Mouse (Mus musculus) liver, embryonic 14.5 days (tissue): ENCODE data around the gene Vamp2. TPM values are rescaled to one million over a fixed set of nuclear protein-coding genes. Genes with fewer than 3 reads are reported as not detected.
A peak's percentile ranks its signal among the peaks of the same experiment; 100 is the strongest.

Experiments
- ATAC-seq: fragments of 200-750 bp; cut with Nextera tagmentation; 2 replicates; pipeline ENCODE4 v1.8.0; 2017; ENCODE audit warnings: moderate number of reproducible peaks, mild to moderate bottlenecking, moderate library complexity; ENCODE audit not compliant: insufficient read depth
- DNase-seq, 3 experiments: peaks; one replicate each; pipeline ENCODE4 v3.0.0-alpha.2; 2012 to 2013; ENCODE audit warnings: low read depth in 3 of 3, low spot score in 3 of 3
- H3K27ac ChIP-seq: fragments of 300-500 bp; sonication (generic); 2 replicates; pipeline ENCODE4 v1.5.1; 2014; ENCODE audit warnings: moderate library complexity, mild to moderate bottlenecking, control low read depth, inconsistent platforms
- H3K27me3 ChIP-seq: fragments of 300-500 bp; sonication (generic); 2 replicates; pipeline ENCODE4 v1.6.1; 2014; ENCODE audit warnings: mild to moderate bottlenecking, low read length, moderate library complexity; ENCODE audit not compliant: control insufficient read depth, insufficient read depth
- H3K36me3 ChIP-seq: fragments of 300-500 bp; sonication (generic); replicated peaks from 2 replicates; pipeline ENCODE4 v1.6.1; 2014; ENCODE audit warnings: low read depth; ENCODE audit not compliant: control insufficient read depth, insufficient read depth
- H3K4me1 ChIP-seq, 2 experiments: fragments of 200-500 bp in 1 of 2; fragments of 300-500 bp in 1 of 2; sonication (generic) in 1 of 2; replicated peaks; 2 replicates each; pipeline ENCODE4 v1.6.1; 2012 to 2014; ENCODE audit warnings: antibody characterized with exemption in 1 of 2, inconsistent platforms in 1 of 2, low read length in 1 of 2; ENCODE audit not compliant: control insufficient read depth in 2 of 2, insufficient read depth in 2 of 2
- H3K4me2 ChIP-seq: fragments of 300-500 bp; sonication (generic); 2 replicates; pipeline ENCODE4 v1.6.1; 2014; ENCODE audit warnings: low read depth, mild to moderate bottlenecking, control low read depth, moderate library complexity
- H3K4me3 ChIP-seq, 2 experiments: fragments of 200-500 bp in 1 of 2; fragments of 300-500 bp in 1 of 2; sonication (generic) in 1 of 2; 2 replicates each; pipeline ENCODE4 v1.5.1; 2012 to 2014; ENCODE audit warnings: low read depth in 2 of 2, low read length in 2 of 2, mild to moderate bottlenecking in 2 of 2, control low read depth in 1 of 2, inconsistent platforms in 1 of 2, moderate library complexity in 1 of 2; ENCODE audit not compliant: insufficient read depth in 1 of 2
- H3K9ac ChIP-seq: fragments of 300-500 bp; sonication (generic); replicated peaks from 2 replicates; pipeline ENCODE4 v1.6.1; 2014; ENCODE audit warnings: mild to moderate bottlenecking, control low read depth, moderate library complexity
- H3K9me3 ChIP-seq: fragments of 300-500 bp; sonication (generic); 2 replicates; pipeline ENCODE4 v1.6.1; 2016; ENCODE audit warnings: low read length, mixed read lengths; ENCODE audit not compliant: control insufficient read depth
- CTCF ChIP-seq: IDR thresholded peaks from 2 replicates; pipeline ENCODE4 v1.5.1; 2016; ENCODE audit warnings: antibody characterized with exemption, low read depth, control low read depth
- EP300 ChIP-seq: IDR thresholded peaks from 2 replicates; pipeline ENCODE4 v1.6.1; 2016; ENCODE audit warnings: antibody characterized with exemption, low read depth
- WGBS: fragments of 180-500 bp; shearing (Covaris S2); extraction: QIAGEN DNeasy Blood & Tissue Kit; methylation state at CpG from one replicate; pipeline ENCODE4 v1.1.7; 2014; ENCODE audit not compliant: insufficient replicate concordance; 5-methylcytosine and 5-hydroxymethylcytosine counted together
- polyA plus RNA-seq, 2 experiments: library from polyadenylated mRNA; depleted of rRNA in 1 of 2; stranded (reverse) in 1 of 2; unstranded in 1 of 2; fragments of >200 nt; fragmentation: Nextera tagmentation in 1 of 2; extraction: Ambion mirVana in 1 of 2; gene quantifications; 2 replicates each; pipeline versions ENCODE4 v1.2.1 to v1.2.3; 2012 to 2014

The Vamp2 gene
- polyA plus RNA-seq, 2 experiments, result 11.4 to 23.1 TPM

DNA sequence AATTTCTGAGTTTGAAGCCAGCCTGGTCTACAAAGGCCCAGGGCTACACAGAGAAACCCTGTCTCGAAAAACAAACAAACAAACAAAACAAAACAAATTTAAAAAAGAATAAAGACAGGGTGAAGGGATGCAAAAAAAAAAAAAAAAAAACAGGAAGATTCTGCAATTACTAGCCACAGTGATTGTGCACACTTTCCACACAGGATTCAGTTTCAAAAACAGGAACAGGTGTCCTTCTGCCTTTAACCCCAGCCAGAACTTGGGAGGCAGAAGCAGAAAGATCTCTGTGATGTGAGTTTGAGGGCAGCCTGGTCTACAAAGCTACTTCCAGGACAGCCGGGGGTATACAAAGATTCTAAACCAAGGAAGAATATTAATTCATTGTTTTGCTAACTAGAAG, 30.0 kb upstream of the Vamp2 start:
- TF ChIP-seq EP300 (no peak), CTCF (no peak)
- no peak for DNase-seq

DNA sequence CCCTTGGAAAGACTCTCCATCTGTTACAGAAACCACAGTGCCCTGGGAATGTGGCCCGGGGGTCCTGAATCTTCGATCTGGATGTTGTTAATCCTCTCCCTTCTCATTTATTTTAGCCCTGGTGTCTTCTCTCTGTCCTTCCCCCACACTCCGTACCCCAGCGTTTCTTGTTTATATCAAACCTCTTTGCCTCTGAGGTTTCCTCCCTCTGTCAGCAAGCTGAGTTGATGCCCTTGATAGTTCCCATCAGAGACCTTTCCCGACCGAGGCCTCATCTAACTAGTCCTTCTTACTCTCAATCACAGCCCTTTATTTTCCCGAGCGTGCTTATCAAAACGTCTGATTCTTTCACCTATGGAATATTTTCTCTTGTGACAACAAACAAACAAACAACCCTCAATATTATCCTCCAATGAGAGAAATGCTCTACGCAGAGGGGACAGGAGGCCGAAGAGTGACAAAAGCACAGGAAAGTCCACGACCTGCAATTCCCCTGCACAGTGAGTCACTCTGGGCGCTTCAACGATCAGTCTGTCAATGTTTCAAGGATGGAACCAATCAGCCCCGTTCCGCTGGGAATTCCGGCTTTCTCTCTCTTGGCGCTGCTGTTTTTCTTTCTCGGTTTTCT, 29.4 kb upstream of the Vamp2 start:
- no peak for TF ChIP-seq CTCF
- TF ChIP-seq EP300, result no peak
- no peak for ATAC-seq
- peaks cover 7 to 17% of the 10 kb centered on the region in 2 experiments for H3K4me1 ChIP-seq
- H3K27me3 ChIP-seq, result no peaks in the 10 kb centered on the region
- peak overlapping the region; percentile 77 to 88 for H3K4me3 ChIP-seq
- H3K9me3 ChIP-seq, result no peaks in the 10 kb centered on the region
- 2% methylated on average over 19 of the region's 19 CpGs for WGBS
- peak overlapping the region; percentile 89 for H3K9ac ChIP-seq
- DNase-seq, result no peak
- H3K36me3 ChIP-seq, result no peaks in the 10 kb centered on the region
- peak overlapping the region; percentile 97 for H3K4me2 ChIP-seq
- peak overlapping the region; percentile 88 for H3K27ac ChIP-seq

More for the DNA sequence above, 30.0 kb upstream of the Vamp2 start:
- Histone ChIP-seq H3K27ac (peak overlapping the region; percentile 88), H3K27me3 (no peaks in the 10 kb centered on the region), H3K9ac (peak overlapping the region; percentile 89), H3K4me2 (peak overlapping the region; percentile 97), H3K4me3 (peak overlapping the region; percentile 77 to 88), H3K9me3 (no peaks in the 10 kb centered on the region), H3K4me1 (peaks cover 7 to 17% of the 10 kb centered on the region in 2 experiments), H3K36me3 (no peaks in the 10 kb centered on the region)
- no peak for ATAC-seq
- 54% methylated on average over 2 of the region's 2 CpGs for WGBS

DNA sequence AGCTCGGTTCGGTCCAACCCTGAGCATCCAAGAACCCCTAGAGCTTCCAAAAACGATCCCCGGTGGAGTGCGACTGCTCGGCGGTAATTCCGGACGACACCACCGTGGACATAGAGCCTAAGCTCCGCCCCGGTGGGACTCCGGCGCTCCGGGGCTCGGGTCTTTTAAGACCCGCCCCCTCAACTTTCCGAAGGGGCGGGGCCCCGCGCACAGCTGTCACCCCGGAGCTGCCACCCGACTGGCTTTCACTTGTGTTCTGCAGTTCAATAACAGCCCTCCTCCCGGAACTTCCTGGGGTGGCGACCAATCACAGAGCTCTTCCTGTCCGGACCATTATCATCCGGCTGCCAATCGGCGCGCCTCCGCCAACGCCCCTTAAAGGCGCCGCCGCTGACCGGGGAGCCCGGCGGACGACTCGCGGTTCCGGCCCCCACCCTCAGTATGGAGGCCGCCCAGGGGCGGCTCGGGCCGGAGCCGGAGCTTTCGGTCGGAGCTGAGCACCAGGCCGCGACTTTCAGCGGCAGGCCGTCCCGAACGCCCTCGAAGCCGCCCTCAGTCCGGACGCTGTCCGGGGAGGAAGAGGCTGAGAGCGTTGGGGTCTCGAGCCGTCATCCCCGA, 28.8 kb upstream of the Vamp2 start, which contains the start of gene Borcs6:
Gene Borcs6, plus strand, starts transcription at position 361 of the 618 bp plus-strand sequence.
- Histone ChIP-seq H3K4me2 (peak within 1 kb of the TSS; percentile 97), H3K36me3 (no peaks in the 10 kb centered on the region), H3K4me3 (peak within 1 kb of the TSS; percentile 77 to 88), H3K9me3 (no peaks in the 10 kb centered on the region), H3K4me1 (peaks cover 7 to 23% of the 10 kb centered on the region in 2 experiments), H3K27ac (peak within 1 kb of the TSS; percentile 88), H3K9ac (peak within 1 kb of the TSS; percentile 89), H3K27me3 (no peaks in the 10 kb centered on the region)
- TF ChIP-seq EP300 (0 out of 2 replicates have a peak, but pooled peaks have one; percentile 15), CTCF (no peak)
- peak; percentile 82 for ATAC-seq
- under 1% methylated on average over 64 of the region's 64 CpGs for WGBS
- DNase-seq, result peak; percentile 96 to 97 (median 97)

DNA sequence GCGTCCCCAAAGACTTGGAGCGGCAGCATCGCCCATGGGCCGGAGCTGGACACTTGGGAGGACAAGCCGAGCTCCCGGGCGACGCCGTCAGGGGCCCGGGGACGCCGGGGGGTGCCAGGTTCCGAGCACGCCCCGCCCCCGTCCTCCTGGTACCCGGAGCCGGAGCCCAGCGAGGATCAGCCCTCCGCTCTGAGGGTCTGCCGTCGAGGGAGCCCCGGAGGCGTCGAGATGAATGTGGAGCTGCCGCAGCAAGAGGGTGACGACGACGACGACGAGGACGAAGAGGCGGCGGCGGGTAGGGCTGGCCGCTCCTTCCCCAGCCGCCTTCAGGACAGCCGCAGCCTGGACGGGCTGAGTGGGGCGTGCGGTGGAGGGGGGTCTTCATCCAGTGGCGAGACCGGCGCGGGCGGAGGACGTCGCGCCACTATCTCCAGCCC, 28.3 kb upstream of the Vamp2 start:
- Histone ChIP-seq H3K27me3 (no peaks in the 10 kb centered on the region), H3K36me3 (no peaks in the 10 kb centered on the region), H3K4me1 (peaks cover 7 to 26% of the 10 kb centered on the region in 2 experiments), H3K4me3 (peak overlapping the region; percentile 77 to 80), H3K9ac (peak overlapping the region; percentile 88), H3K9me3 (no peaks in the 10 kb centered on the region), H3K27ac (peak overlapping the region; percentile 45), H3K4me2 (peak overlapping the region; percentile 97)
- ATAC-seq (peak; percentile 7; the same call in 1 of the 2 replicates), DNase-seq (no peak)
- under 1% methylated on average over 48 of the region's 49 CpGs for WGBS
- no peak for TF ChIP-seq EP300
- TF ChIP-seq CTCF, result no peak
